Mouse (Mus musculus): ENCODE measurements at regions not wholly inside any gene's neighbourhood (a gene's known extent, or its start where the extent isn't known, plus 50 kb on each side); places are given as distances from the start of the nearest gene placed in this dataset.

DNA sequence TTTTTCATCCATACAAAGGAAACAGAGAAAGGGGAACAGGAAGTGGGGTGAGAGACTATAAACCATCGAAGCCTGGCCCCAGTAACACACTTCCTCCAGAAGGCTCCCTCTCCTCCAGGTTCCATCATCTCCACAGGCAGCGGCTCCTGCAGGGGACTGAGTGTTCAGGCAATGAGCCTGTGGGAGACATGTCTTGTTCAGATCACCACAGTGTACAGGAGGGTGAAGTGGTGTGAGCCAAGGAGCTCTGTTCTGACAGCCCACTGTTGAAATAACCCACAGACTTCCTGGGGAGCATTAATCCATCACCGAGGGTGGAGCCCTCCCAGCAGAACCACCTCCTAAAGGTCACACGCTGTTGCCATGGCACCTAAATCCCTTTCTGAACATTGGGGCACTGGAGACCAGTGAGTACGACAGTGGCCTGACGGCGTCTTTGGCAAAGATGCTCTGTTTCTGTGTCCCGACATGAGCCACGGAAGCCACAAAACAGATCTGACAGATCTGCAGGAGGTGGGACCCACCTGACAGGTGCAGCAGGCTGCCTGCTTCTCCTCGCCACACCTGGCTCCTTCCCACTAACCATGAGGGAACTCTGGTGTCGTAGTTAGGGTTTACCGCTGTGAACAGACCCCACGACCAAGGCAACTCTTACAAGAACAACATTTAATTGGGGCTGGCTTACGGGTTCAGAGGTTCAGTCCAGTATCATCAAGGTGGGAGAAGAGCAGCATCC is 60.9 kb downstream of the Psmg1 start:
- no peak for DNase-seq (ENCODE audit: low spot score)

DNA sequence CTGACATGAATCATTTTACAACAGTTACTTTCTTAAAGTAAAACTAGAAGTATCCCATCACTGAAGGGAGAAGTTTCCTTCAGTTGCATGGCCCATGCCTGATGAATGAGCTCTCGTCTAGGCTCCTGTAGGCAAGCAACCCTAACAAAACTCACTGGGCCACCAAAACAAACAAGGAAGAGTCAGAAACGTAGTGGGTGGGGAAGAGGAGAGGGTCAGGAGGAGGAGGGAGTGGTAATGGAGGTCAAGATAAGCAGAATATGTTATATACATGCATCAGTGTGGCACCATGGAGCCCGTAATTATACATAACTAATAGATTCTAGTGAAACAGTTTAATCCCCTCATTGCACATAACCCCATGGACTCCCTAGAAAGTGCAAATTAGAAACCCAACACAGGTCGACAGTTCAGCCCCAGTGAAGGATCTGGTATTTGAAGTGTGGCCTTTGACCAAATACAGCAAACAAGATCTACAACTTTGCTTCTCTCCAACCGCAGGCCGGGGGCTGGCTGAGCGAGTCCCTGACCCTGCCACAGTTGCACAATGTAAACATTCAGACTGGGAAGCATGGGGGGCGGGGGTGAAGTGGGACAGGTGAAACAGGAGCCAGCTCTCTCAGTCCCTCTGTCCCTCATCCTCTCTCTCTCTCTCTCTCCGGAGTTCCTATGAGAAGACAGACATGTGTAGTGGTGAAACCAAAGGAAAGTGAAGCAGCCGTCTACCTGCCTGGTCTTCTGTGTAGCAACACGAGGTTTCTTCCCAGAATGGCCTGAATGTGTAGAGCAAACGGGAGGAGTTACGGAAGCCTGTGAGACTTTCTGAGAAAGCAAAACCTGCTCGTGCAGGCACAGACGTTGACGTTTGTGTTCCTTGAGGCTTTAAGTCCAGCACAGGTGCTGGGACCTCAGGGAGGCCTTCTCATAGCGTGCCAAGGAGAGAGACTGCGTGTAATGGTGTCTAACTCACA is 62.2 kb downstream of the Psmg1 start:
- no peak for DNase-seq (ENCODE audit: low spot score)

DNA sequence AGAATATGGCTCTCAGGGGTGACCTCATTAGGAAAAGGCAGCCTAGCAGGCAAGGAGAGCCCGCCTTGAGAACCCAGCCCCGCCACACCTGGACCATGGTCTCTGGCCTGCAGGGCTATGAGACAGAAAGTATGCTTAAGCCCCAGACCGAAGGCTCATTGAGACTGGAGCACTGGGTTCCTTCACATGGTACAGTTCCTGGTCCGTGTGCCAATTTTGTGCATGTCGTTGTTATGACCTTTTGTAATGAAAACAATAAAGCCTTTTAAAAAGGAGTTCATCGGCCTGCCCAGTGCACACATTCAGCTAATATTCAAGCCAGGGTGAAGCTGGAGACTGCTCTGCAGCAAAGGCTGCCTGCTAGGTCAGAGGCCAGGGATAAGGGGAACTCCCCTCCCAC is 64.2 kb downstream of the Psmg1 start:
- DNase-seq (ENCODE audit: low spot score): no peak

DNA sequence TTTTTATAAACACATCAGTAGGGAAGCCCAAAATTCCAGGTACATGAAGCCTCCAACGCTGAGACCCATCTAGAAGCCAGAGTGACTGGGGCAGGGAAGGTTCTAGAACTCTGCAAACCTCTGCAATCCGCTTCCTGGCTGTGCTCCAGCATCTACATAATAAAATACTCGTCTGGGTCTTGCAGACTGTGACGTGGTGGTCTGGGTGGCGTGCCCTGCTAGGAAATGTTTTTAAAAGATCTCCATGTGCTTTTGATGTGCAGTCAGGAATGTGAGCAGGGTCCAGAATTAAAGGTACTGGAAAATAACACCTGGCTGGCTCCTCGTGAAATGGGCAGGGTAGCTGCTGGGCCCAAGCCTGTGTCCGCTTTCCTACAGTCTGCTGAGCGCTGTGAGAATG is 66.0 kb downstream of the Psmg1 start:
- DNase-seq (ENCODE audit: low spot score): no peak

DNA sequence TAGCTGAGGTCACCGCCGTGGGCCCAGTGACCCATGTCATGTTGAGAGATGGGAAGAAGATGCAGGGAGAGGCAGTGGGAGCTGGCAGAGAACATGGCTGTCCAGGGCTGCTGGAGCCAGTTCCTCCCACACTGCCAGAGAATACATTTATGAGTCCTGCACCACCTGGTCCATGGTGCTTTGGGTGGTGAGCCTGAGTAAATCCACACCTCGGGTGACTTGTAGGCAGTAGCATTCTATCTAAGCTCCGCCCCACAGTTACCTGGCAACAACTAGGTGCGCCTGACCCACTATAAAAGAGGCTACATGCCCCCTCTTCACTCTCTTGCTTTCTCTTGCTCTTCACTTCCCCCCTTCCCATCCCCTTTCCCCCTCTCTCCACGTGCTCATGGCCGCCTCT is 66.8 kb downstream of the Psmg1 start:
- DNase-seq (ENCODE audit: low spot score): no peak

DNA sequence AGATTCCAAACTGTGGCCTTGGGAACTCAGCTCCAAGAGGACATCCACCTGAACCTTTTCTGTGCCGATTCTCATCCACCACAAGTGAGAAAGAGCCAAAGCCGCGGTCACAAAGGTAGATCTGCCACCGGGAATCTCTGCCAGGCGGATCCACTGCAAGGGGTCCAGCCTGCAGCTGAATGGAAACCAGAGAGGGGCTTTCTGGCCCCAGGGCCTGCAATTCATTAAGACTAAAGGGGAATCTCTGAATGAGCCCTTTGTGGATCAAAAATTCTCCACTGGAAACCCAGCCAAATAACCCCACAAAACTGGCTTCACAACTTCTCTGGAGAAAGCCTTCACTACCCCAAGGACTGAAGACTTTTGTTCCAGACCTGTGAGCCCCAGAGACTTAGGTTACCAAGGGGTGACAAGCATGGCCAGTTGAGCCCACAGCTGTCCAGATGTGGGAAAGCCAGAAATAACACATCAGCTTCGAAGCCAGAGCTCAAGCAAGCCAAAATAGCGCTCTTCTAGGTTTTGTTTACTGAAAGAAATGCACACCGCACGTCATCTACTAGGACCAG is 68.3 kb downstream of the Psmg1 start:
- DNase-seq (ENCODE audit: low spot score): no peak

DNA sequence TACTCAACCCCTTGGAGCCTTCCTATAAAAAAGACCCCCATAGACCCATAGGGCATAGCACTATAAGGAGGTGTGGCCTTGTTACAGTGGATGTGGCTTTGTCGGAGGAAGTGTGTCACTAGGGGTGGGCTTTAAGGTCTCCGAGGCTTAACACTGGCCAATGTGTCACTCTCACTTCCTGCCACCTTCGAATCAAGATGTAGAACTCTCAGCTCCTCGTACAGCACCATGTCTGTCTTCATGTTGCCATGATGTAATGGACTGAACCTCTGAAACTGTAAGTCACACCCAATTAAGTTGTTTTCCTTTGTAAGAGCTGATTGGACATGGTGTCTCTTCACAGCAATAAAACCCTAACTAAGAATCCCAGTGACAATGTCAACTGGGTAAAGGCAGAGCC is 69.6 kb downstream of the Psmg1 start:
- DNase-seq (ENCODE audit: low spot score): no peak

DNA sequence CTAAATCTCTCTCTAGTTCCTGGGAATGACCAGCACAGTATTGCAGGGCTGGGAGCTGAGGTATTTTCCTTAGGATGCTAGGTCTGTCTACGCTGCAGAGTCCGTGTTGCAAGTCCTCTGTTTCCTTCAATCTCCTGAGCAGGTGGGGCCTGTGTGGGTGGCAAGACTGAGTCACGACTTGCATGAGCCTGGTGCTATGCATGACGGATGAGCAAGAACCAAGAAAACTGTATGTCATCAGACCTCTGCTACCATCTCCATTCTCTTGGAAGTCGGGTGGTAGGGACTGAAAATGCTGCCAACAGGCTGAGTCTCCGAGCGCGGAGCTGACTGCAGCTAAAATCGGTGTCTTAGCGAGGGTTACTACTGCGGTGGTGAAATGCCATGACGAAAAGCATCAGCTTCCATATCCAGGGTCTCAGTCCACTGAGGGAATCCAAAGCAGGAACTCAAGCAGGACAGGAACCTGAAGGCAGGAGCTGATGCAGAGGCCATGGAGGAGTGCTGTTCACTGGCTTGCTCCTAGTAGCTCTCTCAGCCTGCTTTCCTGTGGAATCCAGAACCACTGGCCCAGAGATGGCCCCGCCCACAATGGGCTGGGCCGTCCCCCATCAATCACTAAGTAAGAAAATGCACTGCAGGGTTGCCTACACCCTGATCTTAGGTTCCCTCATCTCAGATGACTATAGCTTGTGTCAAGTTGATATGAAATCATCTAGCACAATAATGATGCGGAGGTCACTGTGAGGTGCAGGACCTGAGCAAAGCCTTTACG is 71.9 kb downstream of the Psmg1 start:
- no peak for DNase-seq (ENCODE audit: low spot score)

DNA sequence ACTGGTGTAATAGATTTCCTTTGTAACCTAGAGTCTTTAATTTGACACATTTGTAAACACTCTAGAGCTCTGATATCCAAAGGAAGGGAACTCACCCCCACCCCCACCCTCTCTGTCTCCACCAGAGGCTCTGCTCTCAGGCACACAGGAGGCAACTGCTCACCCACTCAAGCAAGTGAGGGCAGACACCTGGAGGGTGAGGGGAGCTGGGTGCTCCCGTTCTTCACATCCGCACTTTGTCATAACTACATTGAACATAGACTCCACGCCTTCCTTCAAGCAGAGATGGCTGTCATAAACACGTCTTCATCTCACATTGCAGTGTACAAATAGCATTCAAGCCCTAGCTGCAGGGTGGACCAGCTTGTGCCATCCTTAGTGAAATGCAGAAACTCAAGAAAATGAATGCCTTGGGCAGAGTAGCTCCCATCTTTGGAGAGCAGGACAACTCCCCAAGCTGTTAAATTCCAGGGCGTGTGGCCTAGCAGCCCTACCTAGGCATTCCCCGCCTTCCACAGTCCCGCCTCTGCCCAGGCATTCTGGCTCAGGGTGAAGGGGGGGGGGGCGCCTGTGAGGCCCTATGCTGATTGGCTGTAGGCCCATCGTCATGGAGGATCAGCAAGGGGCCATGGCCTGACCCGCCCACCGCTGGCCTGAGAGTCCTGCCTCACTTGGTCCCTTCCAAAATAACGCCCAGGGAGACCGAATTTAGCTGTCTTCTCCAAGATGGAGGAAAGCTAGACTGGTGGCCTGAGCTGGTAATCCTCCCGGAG is 72.9 kb downstream of the Psmg1 start:
- no peak for DNase-seq (ENCODE audit: low spot score)

DNA sequence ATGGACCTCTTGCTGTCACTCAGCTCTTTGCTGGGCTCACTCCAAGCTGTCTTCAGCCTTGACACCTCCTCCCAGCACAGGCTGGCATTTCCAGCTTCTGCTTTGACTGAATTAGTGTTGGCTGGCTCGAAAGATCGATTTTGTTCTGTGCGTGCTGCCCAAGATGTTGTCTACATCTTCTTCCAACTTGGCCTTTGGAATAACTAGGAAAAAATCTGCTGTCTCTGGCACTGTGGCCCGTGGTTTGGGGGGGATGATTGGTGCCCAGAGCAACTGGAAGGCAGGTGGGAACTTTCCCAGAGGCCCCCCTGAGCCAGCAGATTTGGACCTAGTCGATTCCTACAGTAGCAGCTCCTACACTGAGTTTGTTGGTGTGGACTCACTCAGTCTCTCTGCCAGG is 76.9 kb downstream of the Psmg1 start:
- DNase-seq (ENCODE audit: low spot score): no peak

DNA sequence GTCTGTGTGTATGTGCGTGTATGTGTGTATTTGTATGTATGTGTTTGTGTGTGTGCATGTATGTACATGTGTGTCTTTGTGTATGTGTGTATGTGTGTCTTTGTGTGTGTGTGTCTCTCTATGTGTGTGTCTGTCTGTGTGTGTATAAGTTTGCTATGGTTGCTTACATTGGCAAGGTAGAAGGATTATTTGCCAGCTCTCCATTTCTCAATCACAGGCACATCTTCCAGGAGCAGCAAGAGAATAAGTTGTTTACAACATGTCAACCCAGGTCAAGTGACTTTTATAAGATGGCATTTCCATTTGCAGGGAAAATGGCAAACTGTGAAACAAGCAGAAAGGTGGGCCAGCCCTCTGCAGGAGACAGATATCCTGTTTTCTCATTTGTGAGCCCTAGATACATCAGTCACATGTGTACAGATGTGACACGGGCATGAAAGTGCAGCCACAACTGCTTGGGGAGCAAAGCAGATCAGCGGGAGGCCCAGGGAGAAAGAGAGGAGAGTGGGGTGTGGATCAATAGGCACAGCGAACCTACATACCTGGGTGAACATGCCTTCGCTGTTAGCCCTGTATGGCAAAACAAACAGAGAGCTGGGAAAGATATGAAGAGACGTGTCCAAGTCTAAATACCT is 86.1 kb downstream of the Psmg1 start:
- no peak for DNase-seq (ENCODE audit: low spot score)

DNA sequence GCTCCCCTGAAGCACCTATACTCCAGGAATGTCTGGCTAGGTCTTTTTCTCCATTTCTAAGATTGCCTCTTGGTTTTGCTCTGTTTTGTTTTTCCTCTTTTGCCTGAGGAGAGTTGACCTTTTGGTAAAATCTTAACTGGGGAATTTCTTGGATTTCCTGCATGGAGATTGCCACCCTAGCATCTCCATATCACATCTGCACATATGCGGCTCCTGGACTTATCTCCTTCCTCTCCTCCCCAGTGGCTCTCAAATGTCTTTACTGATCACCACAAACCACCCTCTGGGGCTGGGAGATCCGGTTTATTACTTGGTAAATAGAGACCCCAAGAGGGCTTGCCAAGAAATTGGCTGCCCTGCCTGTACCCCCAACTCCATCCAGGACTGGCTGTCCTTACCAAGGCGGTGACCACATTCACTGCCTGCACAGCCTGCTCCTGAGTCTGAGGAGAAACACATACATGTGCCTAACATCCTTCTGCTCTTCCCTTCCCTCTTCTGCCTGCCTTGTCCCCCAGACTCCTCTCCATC is 87.3 kb downstream of the Psmg1 start:
- DNase-seq (ENCODE audit: low spot score): no peak

DNA sequence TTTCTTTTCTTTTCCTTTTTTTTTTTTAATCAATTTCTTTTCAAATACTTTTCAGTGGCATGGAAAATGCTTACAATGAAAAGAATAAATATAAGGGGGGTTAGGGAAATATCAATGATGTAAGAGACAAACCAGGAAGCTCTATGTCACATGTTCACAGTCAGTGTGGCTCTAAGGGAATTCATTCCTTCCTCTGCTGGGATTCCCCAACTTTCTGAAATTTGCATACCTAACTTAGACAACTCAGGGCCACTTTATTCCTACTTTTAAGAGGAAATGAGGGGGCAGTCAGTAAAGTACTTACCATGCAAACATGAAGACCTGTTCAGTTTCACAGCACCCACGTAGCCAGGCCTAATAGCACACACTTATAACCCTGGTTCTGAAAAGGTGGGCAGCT is 88.6 kb downstream of the Psmg1 start:
- DNase-seq (ENCODE audit: low spot score): no peak

DNA sequence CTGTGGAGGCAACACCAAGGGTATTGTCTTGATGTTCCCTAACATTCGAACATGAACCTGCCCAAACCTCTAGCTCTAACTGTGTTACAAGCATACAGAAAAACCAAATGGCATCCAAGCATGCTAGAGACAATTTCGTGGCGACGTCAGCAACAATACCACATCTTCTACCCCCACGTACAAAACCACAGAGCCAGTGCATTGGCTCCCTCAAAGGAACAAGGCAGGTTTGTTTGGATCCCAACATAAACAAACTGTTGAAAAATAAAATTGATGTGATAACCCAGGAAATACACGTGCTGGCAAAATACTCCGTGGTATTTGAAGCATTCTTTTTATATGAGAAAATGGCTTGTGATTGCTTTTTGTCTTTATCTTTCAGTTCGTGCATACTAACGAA is 89.4 kb downstream of the Psmg1 start:
- no peak for DNase-seq (ENCODE audit: low spot score)

DNA sequence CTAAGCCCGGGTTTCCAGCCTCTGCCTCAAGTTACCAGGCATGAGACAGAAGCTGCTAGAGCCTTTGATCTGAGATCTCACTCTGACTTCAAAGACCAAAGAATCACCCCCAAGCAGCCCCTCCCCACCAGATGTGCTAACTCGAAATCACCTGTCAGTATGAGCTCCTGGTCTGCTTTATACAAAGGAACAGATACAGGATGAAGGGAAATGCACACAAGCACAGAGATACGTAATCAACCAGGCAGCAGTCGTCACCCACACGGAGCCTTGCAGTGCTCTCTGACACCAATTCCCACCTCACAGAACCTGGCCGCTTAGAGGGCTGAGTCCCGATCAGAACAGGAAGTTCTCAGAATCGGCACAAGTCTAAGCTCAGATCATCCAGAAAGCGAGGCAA is 90.6 kb downstream of the Psmg1 start:
- DNase-seq (ENCODE audit: low spot score): no peak

DNA sequence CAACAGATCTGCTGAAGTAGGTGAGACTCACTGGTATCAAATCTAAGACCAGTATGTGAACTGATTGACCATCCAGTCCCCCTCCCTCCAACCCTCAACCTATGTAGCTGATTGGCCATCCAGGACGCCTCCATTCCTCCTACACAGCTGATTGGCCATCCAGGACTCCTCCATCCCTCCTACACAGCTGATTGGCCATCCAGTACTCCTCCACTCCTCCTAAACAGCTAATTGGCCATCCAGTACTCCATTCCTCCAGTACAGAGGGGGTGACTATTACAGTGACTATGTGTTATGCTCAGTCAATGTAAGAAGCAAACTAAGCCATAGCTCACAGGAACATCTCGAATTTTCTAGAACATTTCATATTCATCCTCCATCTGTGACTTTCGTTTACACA is 91.1 kb downstream of the Psmg1 start:
- DNase-seq (ENCODE audit: low spot score): no peak

DNA sequence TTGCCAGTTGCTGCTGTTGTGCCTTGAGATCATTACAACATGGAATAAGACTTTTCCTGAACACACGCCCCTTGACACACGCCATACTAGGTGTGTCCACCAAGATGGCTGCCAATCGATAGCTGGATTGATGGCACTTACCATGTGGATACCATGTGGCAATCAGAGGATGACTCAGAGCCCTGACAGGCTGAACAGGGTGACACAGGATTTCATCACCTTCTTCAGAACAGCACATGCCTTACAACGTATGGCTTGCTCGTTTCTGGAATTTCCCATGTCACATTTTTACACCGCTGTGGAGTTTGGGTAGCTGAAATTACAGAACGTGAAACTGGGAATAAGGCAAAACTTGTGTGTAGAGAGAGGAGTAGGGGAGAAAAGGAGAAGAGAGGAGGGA is 92.9 kb downstream of the Psmg1 start:
- no peak for DNase-seq (ENCODE audit: low spot score)

DNA sequence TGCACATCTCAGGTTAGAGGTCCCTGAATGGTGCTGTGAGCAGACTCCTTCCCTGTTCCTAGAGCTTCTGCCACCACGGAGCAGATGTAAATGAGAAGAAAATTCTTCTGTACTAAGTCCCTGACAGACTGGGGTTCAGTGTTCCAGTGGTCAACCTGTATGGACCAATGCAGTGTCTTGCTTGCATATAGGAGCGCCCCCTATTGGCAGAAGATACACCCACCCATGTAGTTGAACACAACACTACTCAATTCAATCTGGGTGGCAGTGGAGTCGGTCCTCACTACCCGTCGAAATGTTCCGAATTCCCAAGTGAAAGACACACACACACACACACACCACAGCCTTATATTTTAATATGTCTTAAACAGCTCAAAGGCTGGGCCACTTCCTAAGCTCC is 94.6 kb downstream of the Psmg1 start:
- no peak for DNase-seq (ENCODE audit: low spot score)

DNA sequence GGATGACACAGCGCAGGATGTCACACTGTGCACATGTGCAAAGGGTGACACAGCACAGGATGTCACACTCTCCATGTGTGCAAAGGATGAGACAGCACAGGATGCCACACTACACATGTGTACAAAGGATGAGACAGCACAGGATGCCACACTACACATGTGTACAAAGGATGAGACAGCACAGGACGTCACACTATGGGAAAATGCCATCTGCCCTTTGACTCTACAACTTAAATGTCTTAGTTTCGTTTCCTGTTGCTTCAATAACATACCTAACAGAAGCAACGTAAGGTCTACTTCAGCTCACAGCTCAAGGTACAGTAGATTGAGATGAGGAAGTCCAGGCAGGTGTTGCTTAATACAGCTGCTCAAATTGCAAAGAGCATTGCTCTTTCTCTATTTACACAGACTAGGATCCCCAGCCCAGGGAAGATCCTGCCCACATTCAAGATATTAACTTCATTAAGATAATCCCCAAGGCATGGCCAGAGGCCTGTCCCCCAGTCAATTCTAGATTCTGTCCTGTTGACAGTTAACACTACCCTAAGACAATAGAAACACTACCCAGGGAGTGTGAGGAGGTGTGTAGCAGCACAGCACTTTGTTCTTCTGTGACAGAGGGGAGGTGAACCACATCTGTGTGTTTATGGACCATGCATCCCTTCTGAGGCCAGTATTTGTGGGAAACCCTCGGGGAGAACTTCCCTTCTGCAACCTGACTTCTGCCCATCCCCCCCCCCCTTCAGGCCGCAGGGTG is 97.0 kb downstream of the Psmg1 start:
- no peak for DNase-seq (ENCODE audit: low spot score)

DNA sequence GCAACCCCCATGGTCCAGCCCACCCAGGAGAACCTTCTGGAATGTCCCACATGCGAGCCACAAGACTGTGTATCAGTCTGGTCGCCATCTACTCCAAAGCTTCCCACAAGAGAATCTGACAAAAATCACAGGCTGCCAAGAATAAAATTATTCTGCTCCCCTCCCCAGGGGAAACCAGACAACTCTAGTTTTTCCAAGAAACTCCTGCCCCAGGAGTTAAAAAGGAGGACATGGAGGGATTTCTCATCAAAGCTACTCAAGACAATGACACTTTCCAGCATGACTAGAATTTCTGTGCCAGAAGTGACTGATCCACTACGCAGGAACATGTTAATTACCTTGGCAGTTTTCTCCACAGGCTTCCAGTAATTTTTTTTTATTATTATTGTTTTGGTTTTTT is 98.4 kb downstream of the Psmg1 start:
- DNase-seq (ENCODE audit: low spot score): no peak
